Mouse (Mus musculus): ENCODE data around the gene Gm11127.
"Not testable (repeated sequence)": the region's sequence is repeated elsewhere in the genome, so short reads cannot be mapped to it uniquely, and the experiment has no call there.

- not testable (repeated sequence) for TF ChIP-seq CTCF (IDR thresholded peaks at IDR 0.05; ENCODE audit: borderline replicate concordance, insufficient read depth, low read depth, low read length); POLR2A (IDR thresholded peaks at IDR 0.05; ENCODE audit: borderline replicate concordance, insufficient read depth, low read length)
Observed at GRCm38 (mm10) chr17:36058362-36058761, at the start of gene Gm11127.
